Mouse (Mus musculus): ENCODE data around the gene Prpf18.

GRCm38 (mm10) chr2:4648094-4648493 is 3.8 kb downstream of the Prpf18 start:
- TF ChIP-seq TAL1 (IDR thresholded peaks at IDR 0.05; ENCODE audit: low read length) (no peak), GATA1 (IDR thresholded peaks at IDR 0.05; ENCODE audit: low read length) (no peak)
